Mouse (Mus musculus) lung, adult 2 months (tissue): ENCODE results near the gene Oxt. TPM values are rescaled to one million over a fixed set of nuclear protein-coding genes. Genes with fewer than 3 reads are reported as not detected.
A peak's percentile ranks its signal among the peaks of the same experiment; 100 is the strongest.
"Not testable (repeated sequence)": the region's sequence is repeated elsewhere in the genome, so short reads cannot be mapped to it uniquely, and the experiment has no call there.

Experiments used
- DNase-seq: peaks from one replicate; pipeline ENCODE4 v3.0.0; 2022
- H3K4me1 ChIP-seq: fragments of 200-500 bp; 2 replicates; pipeline ENCODE4 v1.6.1; 2011; ENCODE audit warnings: low read length; ENCODE audit not compliant: control insufficient read depth, insufficient read depth
- H3K4me3 ChIP-seq: fragments of 200-500 bp; replicated peaks from 2 replicates; pipeline ENCODE3; 2011; ENCODE audit warnings: low read depth, mild to moderate bottlenecking, control low read depth, low read length; ENCODE audit errors: extremely low read depth
- CTCF ChIP-seq: fragments of 200-500 bp; IDR thresholded peaks from 2 replicates; pipeline ENCODE4 v1.5.1; 2011; ENCODE audit warnings: mild to moderate bottlenecking, low read length, control low read depth; ENCODE audit not compliant: insufficient read depth
- POLR2A ChIP-seq: fragments of 200-500 bp; IDR thresholded peaks from 2 replicates; pipeline ENCODE4 v1.6.1; 2011; ENCODE audit warnings: low read depth, mild to moderate bottlenecking, control low read depth, low read length, borderline replicate concordance; ENCODE audit errors: extremely low read depth
- WGBS: fragments of 180-500 bp; shearing (Covaris S2); methylation state at CpG from one replicate; pipeline ENCODE4 v1.1.7; 2018; 5-methylcytosine and 5-hydroxymethylcytosine counted together
- polyA plus RNA-seq: library from polyadenylated mRNA; depleted of rRNA; stranded (reverse); fragments of >200 nt; gene quantifications from 2 replicates; pipeline ENCODE4 v1.2.3, GENCODE M21; 2012

The Oxt gene
- polyA plus RNA-seq, 1 experiment, result not detected

GRCm38 (mm10) chr2:130556292-130556691 lies 19.7 kb upstream of the Oxt start:
- WGBS, result 88% methylated on average over 1 of the region's 1 CpGs
- H3K4me3 ChIP-seq, result no peak overlapping the region
- no peak for DNase-seq
- TF ChIP-seq POLR2A (no peak), CTCF (no peak)
- no peaks in the 10 kb centered on the region for H3K4me1 ChIP-seq

DNA sequence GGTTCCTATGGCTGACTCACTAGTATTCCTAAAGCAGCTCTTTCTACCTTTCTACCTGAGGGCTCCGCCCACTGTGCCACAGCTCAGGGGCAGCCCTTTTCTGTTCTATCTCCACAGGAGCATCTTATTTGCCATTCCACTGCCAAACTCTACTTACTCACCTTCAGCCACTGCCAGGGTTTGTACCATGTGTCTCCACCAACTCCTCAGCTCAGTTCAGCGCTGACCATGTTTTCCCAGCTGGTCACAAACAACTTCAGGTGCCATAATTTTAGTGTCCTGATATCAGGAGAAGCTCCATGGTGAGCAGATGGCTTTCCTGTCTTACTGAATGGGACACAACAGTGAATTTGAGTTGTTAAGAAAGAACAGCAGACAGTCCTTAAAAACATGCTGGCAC lies 18.5 kb upstream of the Oxt start:
- WGBS, result 97% methylated on average over 2 of the region's 2 CpGs
- Histone ChIP-seq H3K4me1 (no peaks in the 10 kb centered on the region), H3K4me3 (no peak overlapping the region)
- DNase-seq, result no peak
- TF ChIP-seq CTCF (no peak), POLR2A (no peak)

GRCm38 (mm10) chr2:130558015-130558414 lies 18.0 kb upstream of the Oxt start:
- DNase-seq, result no peak
- Histone ChIP-seq H3K4me3 (no peak overlapping the region), H3K4me1 (no peaks in the 10 kb centered on the region)
- 83% methylated on average over 2 of the region's 2 CpGs for WGBS
- TF ChIP-seq POLR2A (no peak), CTCF (no peak)

GRCm38 (mm10) chr2:130563212-130564055 lies 12.5 kb upstream of the Oxt start, which contains the start of gene Mrps26:
TSS of gene Mrps26 (plus strand) at chr2:130563742.
- peak within 1 kb of the TSS; percentile 94 for H3K4me3 ChIP-seq
- peak; percentile 87 for DNase-seq
- 1% methylated on average over 61 of the region's 61 CpGs for WGBS
- peaks cover 5% of the 10 kb centered on the region for H3K4me1 ChIP-seq
- TF ChIP-seq CTCF (peak; percentile 38; the same call in 1 of the 2 replicates), POLR2A (peak; percentile 78; the same call in 1 of the 2 replicates)

GRCm38 (mm10) chr2:130564063-130564462 lies 11.9 kb upstream of the Oxt start:
- Histone ChIP-seq H3K4me1 (peaks cover 5% of the 10 kb centered on the region), H3K4me3 (peak overlapping the region; percentile 94)
- no peak for TF ChIP-seq POLR2A
- TF ChIP-seq CTCF, result no peak
- WGBS, result under 1% methylated on average over 23 of the region's 23 CpGs
- no peak for DNase-seq

DNA sequence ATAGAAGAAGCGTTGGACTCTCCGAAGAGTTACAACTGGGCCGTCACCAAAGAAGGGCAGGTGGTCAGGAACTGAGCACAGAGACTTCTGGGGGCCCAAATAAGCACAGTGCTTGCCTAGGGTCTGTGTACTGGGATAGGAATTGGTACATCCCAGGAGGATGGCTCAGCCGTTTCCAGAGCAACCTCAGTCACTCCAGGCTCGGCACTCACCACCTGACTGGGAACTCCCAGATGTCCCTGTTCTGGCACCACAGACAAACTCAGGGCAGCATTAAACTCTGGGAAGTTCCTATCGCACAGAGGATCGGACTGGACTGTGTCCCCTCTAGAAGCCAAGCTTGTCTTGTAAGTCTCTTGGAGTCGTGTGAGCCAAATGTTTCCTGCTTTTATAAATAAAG lies 11.0 kb upstream of the Oxt start:
- WGBS, result 79% methylated on average over 8 of the region's 8 CpGs
- no peak overlapping the region for H3K4me3 ChIP-seq
- peaks cover 5% of the 10 kb centered on the region for H3K4me1 ChIP-seq
- TF ChIP-seq POLR2A, result no peak
- no peak for TF ChIP-seq CTCF
- DNase-seq, result no peak

DNA sequence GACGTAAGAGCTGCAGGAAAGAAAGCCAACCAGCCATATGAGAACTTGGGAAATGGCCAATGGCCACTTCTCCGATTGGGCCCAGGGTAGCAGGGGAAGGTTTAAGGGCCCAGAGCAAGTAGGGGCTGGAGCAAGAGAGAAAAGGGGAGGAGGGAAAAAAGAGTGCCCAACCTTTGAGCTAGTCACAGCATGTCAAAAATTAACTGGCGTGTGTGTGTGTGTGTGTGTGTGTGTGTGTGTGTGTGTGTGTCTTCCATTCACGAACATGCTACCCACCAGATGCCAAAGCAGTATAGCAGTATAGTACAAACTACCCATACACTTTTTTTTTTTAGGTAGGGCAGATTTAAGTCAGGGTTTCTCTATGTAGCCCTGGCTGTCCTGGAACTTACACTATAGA lies 7.1 kb upstream of the Oxt start:
- DNase-seq, result no peak
- WGBS, result 71% methylated on average over 4 of the region's 4 CpGs

DNA sequence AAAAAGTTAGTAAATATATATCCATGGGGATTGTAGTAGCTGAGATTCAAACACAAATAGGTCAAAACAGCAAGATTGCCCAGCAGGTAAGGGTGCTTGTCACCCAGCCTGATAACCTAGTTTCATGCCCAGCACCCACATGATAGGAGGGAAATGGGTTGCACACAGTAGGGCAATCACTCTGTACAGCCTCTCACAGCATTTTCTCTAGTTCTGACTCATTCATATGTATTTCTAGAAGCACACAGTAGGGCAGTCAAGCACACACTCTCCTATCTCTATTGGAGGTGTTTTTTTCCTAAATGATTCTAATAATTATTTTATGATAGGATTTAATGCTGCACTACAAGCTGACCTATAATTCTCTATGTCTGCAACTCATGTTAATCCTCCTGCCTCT lies 6.0 kb upstream of the Oxt start:
- no peak for DNase-seq
- Histone ChIP-seq H3K4me3 (no peak overlapping the region), H3K4me1 (no peaks in the 10 kb centered on the region)
- TF ChIP-seq CTCF (no peak), POLR2A (no peak)

More for the DNA sequence above, 7.1 kb upstream of the Oxt start:
- no peak for TF ChIP-seq POLR2A
- TF ChIP-seq CTCF, result no peak
- Histone ChIP-seq H3K4me3 (no peak overlapping the region), H3K4me1 (peaks cover 5% of the 10 kb centered on the region)

- WGBS, result 88% methylated on average over 5 of the region's 5 CpGs
- Histone ChIP-seq H3K4me3 (no peak overlapping the region), H3K4me1 (peaks cover 5% of the 10 kb centered on the region; the same call in 1 of the 2 replicates)
- TF ChIP-seq CTCF, result no peak
- TF ChIP-seq POLR2A, result no peak
- no peak for DNase-seq
These were observed 1.0 kb upstream of the Oxt start for GRCm38 (mm10) chr2:130574960-130575359.

GRCm38 (mm10) chr2:130576564-130576963 lies 591 bp downstream of the Oxt start:
- H3K4me1 ChIP-seq, H3K4me3 ChIP-seq: not testable (repeated sequence)
- DNase-seq, result peak; percentile 10
- WGBS, result 10% methylated on average over 32 of the region's 32 CpGs
